Mouse (Mus musculus) CH12.LX (cell line): ENCODE measurements around the gene Ptms. TPM values are rescaled to one million over a fixed set of nuclear protein-coding genes. Genes with fewer than 3 reads are reported as not detected.

Experiments used
- DNase-seq: peaks from one replicate; pipeline ENCODE4 v3.0.0-alpha.2; 2013; ENCODE audit errors: extremely low read depth
- H3K27ac ChIP-seq: 2 replicates; pipeline ENCODE4 v1.5.1; 2012; ENCODE audit warnings: low read depth, mild to moderate bottlenecking, control low read depth, moderate library complexity; ENCODE audit not compliant: insufficient read depth
- H3K27me3 ChIP-seq: replicated peaks from 2 replicates; pipeline ENCODE3; 2012; ENCODE audit warnings: inconsistent platforms
- H3K36me3 ChIP-seq, 2 experiments: replicated peaks in 1 of 2; 2 replicates each; pipeline versions ENCODE3 to v1.6.1; 2012; ENCODE audit warnings: inconsistent platforms in 1 of 2, low read length in 1 of 2, mild to moderate bottlenecking in 1 of 2, mixed read lengths in 1 of 2, moderate library complexity in 1 of 2; ENCODE audit not compliant: control insufficient read depth in 1 of 2, insufficient read depth in 1 of 2
- H3K4me1 ChIP-seq, 2 experiments: 2 replicates each; pipeline ENCODE4 v1.6.1; 2012; ENCODE audit warnings: inconsistent platforms in 1 of 2, moderate library complexity in 1 of 2; ENCODE audit not compliant: insufficient read depth in 2 of 2, control insufficient read depth in 1 of 2
- H3K4me2 ChIP-seq: 2 replicates; pipeline ENCODE4 v1.6.1; 2012; ENCODE audit warnings: low read depth, mild to moderate bottlenecking, control low read depth; ENCODE audit not compliant: poor library complexity, insufficient read depth, severe bottlenecking
- H3K4me3 ChIP-seq, 3 experiments: fragments of 150-350 bp in 1 of 3; sonication (generic) in 1 of 3; replicated peaks in 1 of 3; 2 replicates each; pipeline versions ENCODE3 to v1.5.1; 2011 to 2012; ENCODE audit warnings: low read depth in 2 of 3, low read length in 2 of 3, mild to moderate bottlenecking in 2 of 3, moderate library complexity in 2 of 3, control low read depth in 1 of 3, improper control_type of control experiment in 1 of 3, inconsistent platforms in 1 of 3, mixed read lengths in 1 of 3; ENCODE audit not compliant: poor library complexity in 1 of 3
- H3K79me2 ChIP-seq: replicated peaks from 2 replicates; pipeline ENCODE4 v1.6.1; 2012; ENCODE audit warnings: mild to moderate bottlenecking, moderate library complexity; ENCODE audit not compliant: control insufficient read depth, poor library complexity, insufficient read depth, severe bottlenecking; ENCODE audit errors: extremely low read depth
- H3K9ac ChIP-seq: 2 replicates; pipeline ENCODE4 v1.6.1; 2012; ENCODE audit warnings: low read depth, mild to moderate bottlenecking, control low read depth, moderate library complexity; ENCODE audit not compliant: insufficient read depth
- H3K9me3 ChIP-seq: replicated peaks from 2 replicates; pipeline ENCODE3; 2012; ENCODE audit warnings: low read length, inconsistent platforms, mixed read lengths
- BHLHE40 ChIP-seq: IDR thresholded peaks from 2 replicates; pipeline ENCODE4 v1.6.1; 2011; ENCODE audit warnings: mild to moderate bottlenecking, low read depth, low read length, improper control_type of control experiment
- CHD1 ChIP-seq: IDR thresholded peaks from 2 replicates; pipeline ENCODE4 v1.6.1; 2012; ENCODE audit warnings: low read depth, low read length, improper control_type of control experiment, inconsistent platforms
- CHD2 ChIP-seq: IDR thresholded peaks from 2 replicates; pipeline ENCODE4 v1.6.1; 2011; ENCODE audit warnings: low read length, improper control_type of control experiment
- CTCF ChIP-seq, 2 experiments: IDR thresholded peaks in 1 of 2; conservative IDR thresholded peaks in 1 of 2; 2 replicates each; pipeline ENCODE4 v1.5.1; 2011 to 2012; ENCODE audit warnings: low read depth in 2 of 2, low read length in 2 of 2, improper control_type of control experiment in 1 of 2, inconsistent platforms in 1 of 2, mild to moderate bottlenecking in 1 of 2, moderate library complexity in 1 of 2
- E2F4 ChIP-seq: IDR thresholded peaks from 2 replicates; pipeline ENCODE4 v1.6.1; 2011; ENCODE audit warnings: low read depth, low read length, improper control_type of control experiment; ENCODE audit not compliant: insufficient replicate concordance
- EP300 ChIP-seq: IDR thresholded peaks from 2 replicates; pipeline ENCODE4 v1.6.1; 2011; ENCODE audit warnings: low read length, improper control_type of control experiment
- HCFC1 ChIP-seq: IDR thresholded peaks from 2 replicates; pipeline ENCODE4 v1.6.1; 2012; ENCODE audit warnings: low read depth, mild to moderate bottlenecking, inconsistent platforms, low read length, improper control_type of control experiment
- MAZ ChIP-seq: IDR thresholded peaks from 2 replicates; pipeline ENCODE4 v1.6.1; 2012; ENCODE audit warnings: low read depth, mild to moderate bottlenecking, inconsistent platforms, low read length, improper control_type of control experiment, moderate library complexity
- MYC ChIP-seq: IDR thresholded peaks from 2 replicates; pipeline ENCODE4 v1.6.1; 2011; ENCODE audit warnings: low read depth, mild to moderate bottlenecking, improper control_type of control experiment, low read length
- PAX5 ChIP-seq: IDR thresholded peaks from 2 replicates; pipeline ENCODE4 v1.6.1; 2012; ENCODE audit warnings: low read length, inconsistent platforms, mixed read lengths
- POLR2A ChIP-seq: IDR thresholded peaks from 2 replicates; pipeline ENCODE4 v1.6.1; 2011; ENCODE audit warnings: low read depth, mild to moderate bottlenecking, improper control_type of control experiment, low read length
- POLR2AphosphoS2 ChIP-seq: IDR thresholded peaks from 2 replicates; pipeline ENCODE4 v1.6.1; 2011; ENCODE audit warnings: low read depth, low read length, improper control_type of control experiment
- RAD21 ChIP-seq: IDR thresholded peaks from 2 replicates; pipeline ENCODE4 v1.6.1; 2011; ENCODE audit warnings: low read depth, mild to moderate bottlenecking, low read length, improper control_type of control experiment, moderate library complexity
- SMC3 ChIP-seq: IDR thresholded peaks from 2 replicates; pipeline ENCODE4 v1.6.1; 2011; ENCODE audit warnings: low read depth, low read length, improper control_type of control experiment
- TBP ChIP-seq: conservative IDR thresholded peaks from 2 replicates; pipeline ENCODE4 v1.6.1; 2011; ENCODE audit warnings: low read depth, low read length, improper control_type of control experiment
- TCF12 ChIP-seq: IDR thresholded peaks from 2 replicates; pipeline ENCODE4 v1.6.1; 2014; ENCODE audit warnings: low read depth, mild to moderate bottlenecking, inconsistent platforms, low read length, improper control_type of control experiment
- UBTF ChIP-seq: IDR thresholded peaks from 2 replicates; pipeline ENCODE4 v1.6.1; 2012; ENCODE audit warnings: low read depth, mild to moderate bottlenecking, inconsistent platforms, low read length, improper control_type of control experiment, moderate library complexity
- USF2 ChIP-seq: conservative IDR thresholded peaks from 2 replicates; pipeline ENCODE4 v1.6.1; 2011; ENCODE audit warnings: low read depth, low read length, improper control_type of control experiment
- ZC3H11A ChIP-seq: IDR thresholded peaks from 2 replicates; pipeline ENCODE4 v1.6.1; 2012; ENCODE audit warnings: low read depth, mild to moderate bottlenecking, inconsistent platforms, low read length, improper control_type of control experiment
- ZMIZ1 ChIP-seq: IDR thresholded peaks from 2 replicates; pipeline ENCODE4 v1.6.1; 2012; ENCODE audit warnings: low read depth, mild to moderate bottlenecking, inconsistent platforms, low read length, improper control_type of control experiment
- dilution Hi-C: fragments of 300-500 bp; cut with MboI; formaldehyde crosslinking; loops from 2 replicates; pipeline ENCODE4 v1.14.3; 2020; ENCODE audit warnings: low sequenced_read_pairs; ENCODE audit not compliant: extremely low pct_unique_long_range_greater_than_20kb, extremely low pct_ligation_motif_present
- in situ Hi-C: fragments of 300-500 bp; cut with MboI; formaldehyde crosslinking; loops from 3 replicates; pipeline ENCODE4 v1.14.3; 2019; ENCODE audit warnings: low sequenced_read_pairs, low pct_ligation_motif_present, low pct_unique_long_range_greater_than_20kb, mixed read lengths
- polyA plus RNA-seq: library from polyadenylated mRNA; unstranded; fragments of >175 nt; gene quantifications from 2 replicates; pipeline ENCODE4 v1.2.1, GENCODE M21; 2012; ENCODE audit warnings: low read depth; ENCODE audit not compliant: insufficient read length
- total RNA-seq, 2 experiments: library from RNA; depleted of rRNA; stranded (reverse); fragments of 300-350 nt in 1 of 2; fragments of >200 nt in 1 of 2; gene quantifications; 2 replicates each; pipeline ENCODE4 v1.2.3; 2012 to 2014

Gene Ptms
- total and polyA plus RNA-seq, 3 experiments, result 7.0 to 99.6 (median 12.8) TPM

DNA sequence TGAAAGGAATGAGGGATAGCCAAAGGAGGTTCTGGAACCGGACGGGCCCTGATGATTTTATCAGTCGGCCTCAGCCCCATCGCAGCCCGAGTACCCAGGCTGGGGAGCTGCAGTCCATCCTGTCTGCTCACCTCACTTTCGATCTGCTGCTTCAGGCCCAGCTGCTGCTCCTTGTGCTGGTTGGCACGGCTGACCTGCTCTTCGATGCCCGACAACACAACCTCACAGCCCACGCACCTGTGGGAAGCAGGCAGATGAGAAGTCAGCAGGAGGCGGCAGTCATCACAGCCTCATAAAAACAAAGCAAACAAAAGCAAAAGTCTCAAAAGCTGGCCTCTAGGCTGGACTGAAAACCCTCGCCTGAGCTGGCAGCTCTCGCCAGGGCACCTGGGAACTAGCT, 40.1 kb upstream of the Ptms start:
- Histone ChIP-seq H3K4me1 (peaks cover 0 to 18% of the 10 kb centered on the region in 2 experiments; a peak in 1 of 4 replicates), H3K9ac (no peak overlapping the region), H3K4me3 (no peak overlapping the region), H3K36me3 (peaks cover 52 to 82% of the 10 kb centered on the region in 2 experiments), H3K4me2 (no peak overlapping the region), H3K79me2 (peaks cover 17% of the 10 kb centered on the region), H3K9me3 (no peaks in the 10 kb centered on the region), H3K27ac (no peak overlapping the region), H3K27me3 (no peaks in the 10 kb centered on the region)
- TF ChIP-seq POLR2AphosphoS2 (no peak), ZC3H11A (no peak), CTCF (conservative IDR thresholded peaks at IDR 0.05 in 1 of 2, IDR thresholded peaks at IDR 0.05 in 1 of 2; ENCODE audit: low read depth in 2 of 2, low read length in 2 of 2) (no peak), RAD21 (no peak), SMC3 (no peak), BHLHE40 (no peak), USF2 (no peak), MAZ (no peak), EP300 (no peak), POLR2A (no peak), TCF12 (no peak), E2F4 (no peak), CHD1 (no peak), UBTF (no peak), HCFC1 (no peak), CHD2 (no peak), TBP (no peak), MYC (no peak)
- DNase-seq, result no peak
- dilution Hi-C loops (no loop called here), in situ Hi-C loops (no loop called here)

GRCm38 (mm10) chr6:124958127-124958526, 38.2 kb upstream of the Ptms start:
- no peak overlapping the region for H3K27ac ChIP-seq
- peaks cover 9% of the 10 kb centered on the region for H3K9me3 ChIP-seq
- no peak overlapping the region for H3K4me2 ChIP-seq
- dilution Hi-C loops, result no loop called here
- H3K27me3 ChIP-seq, result no peaks in the 10 kb centered on the region
- H3K9ac ChIP-seq, result no peak overlapping the region
- H3K4me1 ChIP-seq, result peaks cover 0 to 7% of the 10 kb centered on the region in 2 experiments; a peak in 1 of 4 replicates
- H3K4me3 ChIP-seq, result no peak overlapping the region
- no peaks in the 10 kb centered on the region for H3K79me2 ChIP-seq
- no peak for DNase-seq
- in situ Hi-C loops, result no loop called here
- H3K36me3 ChIP-seq, result peaks cover 58 to 95% of the 10 kb centered on the region in 2 experiments
- TF ChIP-seq POLR2AphosphoS2 (no peak), PAX5 (no peak), E2F4 (no peak), ZMIZ1 (no peak)
